Comparison of ENCODE assay signal across 10 mouse cellular contexts in genomic region chr16:89796566-89796965, GRCm38 (mm10).
DNase-seq lines count a peak whose midpoint lies in the region; ATAC-seq and TF ChIP-seq lines count a peak whose summit lies in the region.
"Had no signal": no experiment of that assay in that cellular context is flagged by ENCODE, and none has a peak within 500 bp of the region (broad histone marks: within the 10 kb centered on the region; RNA-seq: fewer than 3 reads in every experiment).

No protein-coding gene starts in this region.

- TF ChIP-seq CTCF in heart, postnatal 0 days (IDR thresholded peaks at IDR 0.05; ENCODE audit: low read depth), result peak; percentile 28
- peak; percentile 47; the same call in 1 of the 2 replicates for TF ChIP-seq CTCF in brain, embryonic 14.5 days (IDR thresholded peaks at IDR 0.05; ENCODE audit: borderline replicate concordance, extremely low read depth, insufficient read depth, insufficient read length)

- ATAC-seq in heart, postnatal 0 days (ENCODE audit: insufficient read depth, low read depth), result no peak
- ATAC-seq in neural tube, embryonic 15.5 days (ENCODE audit: low FRiP score), result no peak

- TF ChIP-seq EP300 in heart, postnatal 0 days (IDR thresholded peaks at IDR 0.05; ENCODE audit: low read depth), result no peak

- no peaks in the 10 kb centered on the region for H3K9me3 ChIP-seq in heart, postnatal 0 days (replicated peaks; ENCODE audit: control insufficient read depth, low read length)
- no peaks in the 10 kb centered on the region for H3K9me3 ChIP-seq in neural tube, embryonic 15.5 days (replicated peaks)
- H3K9me3 ChIP-seq: stomach, embryonic 15.5 days had no signal

- no peak overlapping the region for H3K4me3 ChIP-seq in heart, postnatal 0 days (ENCODE audit: low read depth, low read length)
- no peak overlapping the region for H3K4me3 ChIP-seq in neural tube, embryonic 15.5 days (replicated peaks)
- H3K4me3 ChIP-seq: erythroblast, embryonic 14.5 days; stomach, embryonic 15.5 days had no signal

- H3K9ac ChIP-seq in heart, postnatal 0 days (replicated peaks; ENCODE audit: low read depth, low read length), result no peak overlapping the region
- no peak overlapping the region for H3K9ac ChIP-seq in neural tube, embryonic 15.5 days (replicated peaks)
- H3K9ac ChIP-seq: stomach, embryonic 15.5 days had no signal

- no peaks in the 10 kb centered on the region; the same call in 1 of the 2 replicates for H3K4me1 ChIP-seq in heart, postnatal 0 days (ENCODE audit: control insufficient read depth, insufficient read depth)
- 0 out of 2 replicates have a peak, but pooled peaks cover 3% of the 10 kb centered on the region for H3K4me1 ChIP-seq in neural tube, embryonic 15.5 days
- H3K4me1 ChIP-seq: stomach, embryonic 15.5 days had no signal

- H3K4me2 ChIP-seq in heart, postnatal 0 days (ENCODE audit: low read depth, low read length), result no peak overlapping the region
- H3K4me2 ChIP-seq in neural tube, embryonic 15.5 days, result no peak overlapping the region
- H3K4me2 ChIP-seq: stomach, embryonic 15.5 days had no signal

- no peak overlapping the region for H3K27ac ChIP-seq in heart, postnatal 0 days (ENCODE audit: low read depth)
- no peak overlapping the region for H3K27ac ChIP-seq in neural tube, embryonic 15.5 days (replicated peaks)
- H3K27ac ChIP-seq: stomach, embryonic 15.5 days had no signal

- 0 out of 2 replicates have a peak, but pooled peaks cover 3% of the 10 kb centered on the region for H3K36me3 ChIP-seq in heart, postnatal 0 days (replicated peaks; ENCODE audit: control insufficient read depth, insufficient read depth, low read length)
- peaks cover 36% of the 10 kb centered on the region for H3K36me3 ChIP-seq in neural tube, embryonic 15.5 days

- no peaks in the 10 kb centered on the region for H3K27me3 ChIP-seq in heart, postnatal 0 days (ENCODE audit: control insufficient read depth, insufficient read depth, low read length)
- no peaks in the 10 kb centered on the region for H3K27me3 ChIP-seq in neural tube, embryonic 15.5 days (replicated peaks)
- H3K27me3 ChIP-seq: stomach, embryonic 15.5 days had no signal

- 92% methylated on average over 7 of the region's 7 CpGs for WGBS in heart, postnatal 0 days
- WGBS in neural tube, embryonic 15.5 days, result 88% methylated on average over 7 of the region's 7 CpGs

- no peak for TF ChIP-seq POLR2A in brain, embryonic 14.5 days (IDR thresholded peaks at IDR 0.05; ENCODE audit: borderline replicate concordance, extremely low read depth, insufficient read depth, insufficient read length, poor library complexity, severe bottlenecking)

- no peak for DNase-seq in heart, postnatal 0 days (ENCODE audit: low spot score)
- DNase-seq in heart, adult 11 months, result no peak
- peak; percentile 23 for DNase-seq in thymus, postnatal 14 days
- DNase-seq in thymus, adult 18-20 months, result no peak
- DNase-seq in brain, embryonic 14.5 days (ENCODE audit: low read depth), result no peak
- no peak for DNase-seq in ovary, postnatal 36 days (ENCODE audit: low spot score)
- DNase-seq: lung, postnatal 14 days had no signal
